Mouse (Mus musculus) hindbrain, embryonic 11.5 days (tissue): ENCODE results near the gene Abca8b. TPM values are rescaled to one million over a fixed set of nuclear protein-coding genes. Genes with fewer than 3 reads are reported as not detected.
A peak's percentile ranks its signal among the peaks of the same experiment; 100 is the strongest.

Experiments used
- ATAC-seq: fragments of 200-750 bp; cut with Nextera tagmentation; 2 replicates; pipeline ENCODE4 v1.8.0; 2017; ENCODE audit warnings: mild to moderate bottlenecking, moderate TSS enrichment, moderate library complexity; ENCODE audit not compliant: low FRiP score
- DNase-seq: peaks from one replicate; pipeline ENCODE4 v3.0.0-alpha.2; 2015; ENCODE audit warnings: low spot score
- H3K27ac ChIP-seq: fragments of 300-500 bp; sonication (generic); 2 replicates; pipeline ENCODE4 v1.5.1; 2014; ENCODE audit warnings: mild to moderate bottlenecking, low read depth, low read length
- H3K27me3 ChIP-seq: fragments of 300-500 bp; sonication (generic); 2 replicates; pipeline ENCODE4 v1.6.1; 2014; ENCODE audit warnings: mild to moderate bottlenecking, low read length, moderate library complexity, mixed read lengths; ENCODE audit not compliant: control insufficient read depth, insufficient read depth
- H3K36me3 ChIP-seq: fragments of 300-500 bp; sonication (generic); 2 replicates; pipeline ENCODE4 v1.6.1; 2014; ENCODE audit warnings: mild to moderate bottlenecking, low read length, moderate library complexity, mixed read lengths; ENCODE audit not compliant: control insufficient read depth, insufficient read depth
- H3K4me1 ChIP-seq: fragments of 300-500 bp; sonication (generic); replicated peaks from 2 replicates; pipeline ENCODE4 v1.6.1; 2014; ENCODE audit warnings: low read length, mixed read lengths; ENCODE audit not compliant: control insufficient read depth, insufficient read depth
- H3K4me2 ChIP-seq: fragments of 300-500 bp; sonication (generic); replicated peaks from 2 replicates; pipeline ENCODE4 v1.6.1; 2014; ENCODE audit warnings: mild to moderate bottlenecking, low read depth, low read length
- H3K4me3 ChIP-seq: fragments of 300-500 bp; sonication (generic); 2 replicates; pipeline ENCODE4 v1.5.1; 2014; ENCODE audit warnings: low read depth, low read length
- H3K9ac ChIP-seq: fragments of 300-500 bp; sonication (generic); 2 replicates; pipeline ENCODE4 v1.6.1; 2014; ENCODE audit warnings: low read depth, low read length
- H3K9me3 ChIP-seq: fragments of 300-500 bp; sonication (generic); 2 replicates; pipeline ENCODE4 v1.6.1; 2016; ENCODE audit warnings: low read length; ENCODE audit not compliant: control insufficient read depth
- WGBS: fragments of 180-500 bp; shearing (Covaris S2); extraction: QIAGEN DNeasy Blood & Tissue Kit; methylation state at CpG from one replicate; pipeline ENCODE4 v1.1.7; 2014; 5-methylcytosine and 5-hydroxymethylcytosine counted together
- polyA plus RNA-seq: library from polyadenylated mRNA; unstranded; fragments of >200 nt; fragmentation: Nextera tagmentation; extraction: Ambion mirVana; gene quantifications from 2 replicates; pipeline ENCODE4 v1.2.1, GENCODE M21; 2014

Abca8b gene
- polyA plus RNA-seq, result 0.64 and 0.71 TPM in 2 replicates

DNA sequence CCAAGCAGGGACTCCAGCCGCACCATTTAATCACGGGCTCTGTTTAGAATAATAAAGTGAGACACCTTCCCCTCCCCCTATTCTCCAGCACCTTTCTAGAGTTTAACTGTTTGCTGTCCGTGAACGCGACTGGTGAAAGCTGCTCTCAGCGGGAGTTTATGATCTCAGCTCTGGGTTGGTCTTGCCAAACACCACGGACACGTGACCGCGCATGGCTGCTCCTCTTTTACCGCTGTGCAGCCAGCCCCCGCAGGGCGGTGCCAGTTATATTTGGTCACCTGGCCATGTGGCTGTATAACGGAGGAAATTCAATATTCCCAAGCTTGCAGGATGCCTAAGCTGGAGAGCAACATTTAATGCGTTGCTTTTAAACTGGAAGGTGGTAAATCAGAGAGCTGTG, at the start of gene Abca8b:
Abca8b (minus strand) TSS at position 222 of the 400 bp plus-strand sequence.
- Histone ChIP-seq H3K27me3 (no peaks in the 10 kb centered on the region), H3K4me1 (no peaks in the 10 kb centered on the region), H3K4me3 (peak within 1 kb of the TSS; percentile 35), H3K9me3 (no peaks in the 10 kb centered on the region), H3K9ac (peak within 1 kb of the TSS; percentile 49), H3K27ac (no peak within 1 kb of the TSS), H3K36me3 (no peaks in the 10 kb centered on the region), H3K4me2 (peak within 1 kb of the TSS; percentile 67)
- WGBS, result under 1% methylated on average over 15 of the region's 15 CpGs
- peak; percentile 79 for DNase-seq
- ATAC-seq, result peak; percentile 93

DNA sequence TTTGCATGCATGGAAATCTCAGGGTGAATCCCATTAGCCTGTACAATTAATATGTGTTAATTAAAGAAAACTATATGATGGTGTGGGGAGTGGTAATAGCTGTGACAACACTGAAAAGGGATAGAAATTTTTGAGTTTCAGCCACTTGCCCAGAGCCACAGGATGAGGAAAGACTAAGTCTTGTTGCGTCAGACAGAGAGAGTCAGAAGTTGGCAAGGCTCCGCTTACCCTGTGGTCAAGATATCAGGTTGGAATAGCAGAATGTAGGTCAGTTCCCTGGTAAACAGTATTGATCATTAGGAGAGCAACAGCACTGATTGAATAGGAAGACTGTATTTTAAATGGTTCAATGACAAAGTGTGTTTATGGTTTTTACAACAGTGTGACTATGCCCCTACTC, 42.1 kb upstream of the Abca8b start:
- WGBS, result 95% methylated on average over 2 of the region's 2 CpGs
- no peaks in the 10 kb centered on the region for H3K27me3 ChIP-seq
- H3K9me3 ChIP-seq, result no peaks in the 10 kb centered on the region
- ATAC-seq (no peak), DNase-seq (no peak)
- H3K36me3 ChIP-seq, result no peaks in the 10 kb centered on the region
- no peaks in the 10 kb centered on the region for H3K4me1 ChIP-seq
- no peak overlapping the region for H3K27ac ChIP-seq
- no peak overlapping the region for H3K4me2 ChIP-seq
- H3K9ac ChIP-seq, result no peak overlapping the region
- no peak overlapping the region for H3K4me3 ChIP-seq

DNA sequence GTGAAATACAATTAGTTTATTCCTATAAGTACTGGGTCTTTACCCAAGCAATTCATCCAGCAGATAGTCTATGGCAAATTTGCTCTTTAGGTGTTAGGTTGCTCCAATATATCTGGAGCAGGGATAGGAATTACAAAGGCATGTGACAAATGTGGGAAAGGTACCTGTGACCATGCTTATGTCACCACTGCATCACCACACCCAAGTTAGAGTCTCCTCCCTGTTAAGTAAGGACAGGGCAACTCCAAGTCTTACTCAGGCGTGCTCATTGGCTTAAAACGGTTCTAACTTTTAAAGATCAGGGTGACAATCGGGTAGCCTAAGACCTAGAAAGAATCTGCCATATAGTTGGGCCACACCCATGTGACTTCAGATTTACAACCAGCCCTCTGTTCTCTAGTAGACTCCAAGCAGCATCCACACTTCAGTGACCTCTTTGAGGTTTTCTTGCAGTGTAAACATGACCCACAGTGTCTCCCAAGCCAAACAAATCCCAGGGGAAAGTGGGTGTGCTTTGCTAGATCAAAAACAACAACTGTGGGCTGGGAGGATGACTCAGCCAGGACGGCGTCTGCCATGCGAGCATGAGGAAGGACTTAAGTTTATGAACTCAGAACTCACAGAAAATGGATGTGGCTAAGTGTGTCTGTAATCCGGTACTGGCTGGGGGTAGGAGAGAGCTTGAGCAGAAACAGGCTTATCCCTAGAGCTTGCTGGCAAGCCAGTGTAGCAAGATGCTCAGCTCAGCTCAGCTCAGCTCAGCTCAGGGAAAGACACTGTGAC, 33.5 kb upstream of the Abca8b start:
- WGBS, result 80% methylated on average over 7 of the region's 7 CpGs

DNA sequence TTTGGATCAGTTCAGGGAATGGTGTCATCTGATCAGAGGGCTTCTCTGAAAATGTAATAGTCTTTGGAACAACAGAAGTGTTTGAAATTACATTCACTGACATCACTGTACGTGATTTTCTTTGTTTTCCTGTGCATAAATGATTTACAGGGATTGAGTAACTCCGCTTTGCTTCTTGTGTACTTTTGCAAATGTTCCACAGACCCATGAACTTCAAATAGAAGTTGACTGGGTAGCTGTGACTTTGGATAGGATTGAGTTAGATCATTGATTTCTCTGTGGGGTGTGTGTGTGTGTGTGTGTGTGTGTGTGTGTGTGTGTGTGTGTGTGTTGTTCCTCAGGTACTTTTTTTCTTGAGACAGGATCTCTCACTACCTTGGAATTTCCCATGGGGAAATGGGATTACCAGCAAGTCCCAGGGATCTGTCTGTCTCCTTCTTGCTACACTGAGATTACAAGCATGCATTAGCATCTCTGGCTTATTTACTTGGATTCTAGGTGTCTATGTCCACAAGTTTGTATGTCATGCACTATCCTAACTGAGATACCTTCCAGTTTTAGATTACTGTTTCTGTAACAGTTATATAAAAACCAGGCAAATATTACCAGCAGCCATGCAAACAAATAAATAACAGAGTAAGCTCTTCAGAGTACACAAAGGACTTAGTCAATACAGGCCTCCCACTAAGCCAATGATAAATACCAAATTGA, 15.3 kb upstream of the Abca8b start:
- H3K4me1 ChIP-seq, result no peaks in the 10 kb centered on the region
- H3K27ac ChIP-seq, result no peak overlapping the region
- 87% methylated on average over 2 of the region's 2 CpGs for WGBS
- H3K9ac ChIP-seq, result no peak overlapping the region
- no peaks in the 10 kb centered on the region for H3K9me3 ChIP-seq
- H3K4me3 ChIP-seq, result no peak overlapping the region
- no peaks in the 10 kb centered on the region for H3K27me3 ChIP-seq
- DNase-seq (no peak), ATAC-seq (no peak)
- H3K4me2 ChIP-seq, result no peak overlapping the region
- H3K36me3 ChIP-seq, result no peaks in the 10 kb centered on the region

More for the DNA sequence above, 33.5 kb upstream of the Abca8b start:
- Histone ChIP-seq H3K9me3 (no peaks in the 10 kb centered on the region), H3K9ac (no peak overlapping the region), H3K4me2 (no peak overlapping the region), H3K4me1 (no peaks in the 10 kb centered on the region), H3K27me3 (no peaks in the 10 kb centered on the region), H3K4me3 (no peak overlapping the region), H3K27ac (no peak overlapping the region), H3K36me3 (no peaks in the 10 kb centered on the region)
- no peak for ATAC-seq
- DNase-seq, result no peak

DNA sequence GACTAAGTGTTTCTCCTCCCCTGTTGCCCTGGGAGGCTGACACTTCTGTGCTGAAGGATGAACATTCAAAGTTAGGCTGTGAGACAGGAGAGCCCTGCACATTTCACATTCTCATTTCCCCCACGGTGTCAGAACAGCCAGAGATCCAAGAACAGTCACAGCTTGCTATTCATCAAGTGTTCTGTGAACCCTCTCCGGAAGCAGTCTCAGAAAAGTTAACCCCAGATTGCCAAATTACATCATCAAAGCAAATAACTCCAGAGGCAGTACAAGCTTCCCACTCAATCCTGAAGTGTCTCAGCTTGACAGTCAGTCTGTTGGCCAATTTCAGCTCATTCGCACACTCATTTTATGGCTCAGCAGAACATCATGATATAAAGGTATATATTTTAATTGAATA, 632 bp downstream of the Abca8b start:
- Histone ChIP-seq H3K4me2 (no peak overlapping the region), H3K27ac (no peak overlapping the region), H3K9me3 (no peaks in the 10 kb centered on the region), H3K9ac (no peak overlapping the region), H3K4me1 (no peaks in the 10 kb centered on the region), H3K4me3 (no peak overlapping the region), H3K36me3 (no peaks in the 10 kb centered on the region), H3K27me3 (no peaks in the 10 kb centered on the region)
- WGBS, result 16% methylated on average over 3 of the region's 3 CpGs
- DNase-seq (peak; percentile 14), ATAC-seq (peak; percentile 30; the same call in 1 of the 2 replicates)

DNA sequence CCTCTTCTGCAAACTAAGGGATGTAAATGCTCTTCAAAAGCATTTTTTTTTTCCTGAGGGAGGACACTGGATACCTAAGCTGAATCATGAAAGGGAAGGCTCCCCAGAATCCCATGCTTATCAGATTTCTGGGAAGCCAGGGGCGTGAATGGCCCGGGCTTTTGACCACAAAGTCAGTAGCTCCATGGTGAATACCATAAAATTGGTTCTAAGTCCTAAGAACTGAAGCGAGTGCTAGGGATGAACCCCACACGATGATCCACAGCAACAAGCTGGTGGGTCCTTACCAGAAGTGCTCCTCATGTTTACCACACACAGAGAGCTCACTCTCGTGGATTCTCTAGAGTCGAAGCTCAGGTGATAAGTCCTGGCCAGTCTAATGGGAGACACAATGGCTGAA, 1.6 kb downstream of the Abca8b start:
- H3K27me3 ChIP-seq, result no peaks in the 10 kb centered on the region
- no peaks in the 10 kb centered on the region for H3K36me3 ChIP-seq
- no peak for DNase-seq
- H3K27ac ChIP-seq, result no peak overlapping the region
- no peak overlapping the region for H3K9ac ChIP-seq
- no peaks in the 10 kb centered on the region for H3K9me3 ChIP-seq
- H3K4me3 ChIP-seq, result no peak overlapping the region
- no peaks in the 10 kb centered on the region for H3K4me1 ChIP-seq
- H3K4me2 ChIP-seq, result no peak overlapping the region
- no peak for ATAC-seq
- WGBS, result 58% methylated on average over 6 of the region's 6 CpGs

DNA sequence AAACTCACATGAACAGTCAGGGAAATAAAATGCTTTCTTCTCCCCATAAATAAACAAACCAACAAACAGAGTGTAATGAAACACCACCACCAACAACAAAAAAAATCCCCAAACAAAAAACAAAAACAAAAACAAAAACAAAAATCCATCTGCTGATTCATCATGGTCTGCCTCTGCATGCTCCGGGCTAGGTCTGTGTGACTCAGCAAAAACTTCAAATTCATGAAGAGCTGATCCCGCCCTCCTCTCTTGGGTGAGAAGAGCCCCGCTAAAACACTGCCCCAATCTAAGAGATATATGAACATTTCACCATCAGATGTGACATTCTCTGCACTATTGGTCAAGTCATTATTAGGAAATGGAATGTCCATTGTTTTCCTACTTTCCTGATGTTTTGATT, 4.4 kb downstream of the Abca8b start:
- DNase-seq (no peak), ATAC-seq (no peak)
- 79% methylated on average over 3 of the region's 3 CpGs for WGBS
- no peaks in the 10 kb centered on the region for H3K4me1 ChIP-seq
- no peak overlapping the region for H3K27ac ChIP-seq
- H3K9ac ChIP-seq, result no peak overlapping the region
- no peak overlapping the region for H3K4me2 ChIP-seq
- H3K36me3 ChIP-seq, result no peaks in the 10 kb centered on the region
- no peaks in the 10 kb centered on the region for H3K9me3 ChIP-seq
- no peak overlapping the region for H3K4me3 ChIP-seq
- H3K27me3 ChIP-seq, result no peaks in the 10 kb centered on the region

DNA sequence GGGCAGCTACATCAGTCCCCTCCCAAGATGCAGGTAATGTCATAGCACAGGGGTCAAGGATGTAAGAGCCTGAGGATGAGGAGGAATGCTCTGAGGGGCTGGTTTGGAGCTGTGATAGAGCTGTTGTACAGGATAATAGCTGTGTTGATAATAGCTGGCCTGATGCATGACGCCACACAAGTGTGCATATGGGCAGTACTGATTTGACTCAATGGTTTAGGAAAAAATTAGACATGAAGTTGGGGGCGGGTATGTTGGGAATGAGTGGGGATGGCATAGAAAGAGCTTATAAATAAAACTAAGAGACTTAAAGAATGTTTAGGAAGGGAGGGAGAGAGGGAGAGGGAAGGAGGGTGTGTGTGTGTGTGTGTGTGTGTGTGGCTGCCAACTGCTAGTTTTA, 5.4 kb downstream of the Abca8b start:
- Histone ChIP-seq H3K4me1 (no peaks in the 10 kb centered on the region), H3K27ac (no peak overlapping the region), H3K36me3 (no peaks in the 10 kb centered on the region), H3K27me3 (no peaks in the 10 kb centered on the region), H3K4me3 (no peak overlapping the region), H3K4me2 (no peak overlapping the region), H3K9ac (no peak overlapping the region), H3K9me3 (no peaks in the 10 kb centered on the region)
- DNase-seq, result no peak
- 86% methylated on average over 2 of the region's 2 CpGs for WGBS
- ATAC-seq, result no peak

DNA sequence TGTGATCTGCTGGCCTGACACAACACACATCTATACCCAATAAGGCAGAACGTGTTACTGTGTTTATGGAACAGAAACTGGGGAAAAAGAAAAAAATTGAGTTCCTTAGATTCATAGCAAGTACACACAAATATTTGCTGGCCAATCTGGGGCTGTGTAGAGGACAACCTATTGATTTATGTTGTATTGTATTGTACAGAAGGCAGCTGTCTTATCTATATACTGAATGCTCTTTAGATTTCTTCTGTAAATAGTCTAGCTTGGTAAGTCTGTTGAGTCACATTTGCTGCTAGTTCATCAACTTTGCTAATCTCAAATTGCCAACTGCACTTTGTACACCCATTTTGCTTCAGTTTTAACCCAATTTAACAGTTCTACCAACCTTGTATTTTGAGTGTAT, 7.5 kb downstream of the Abca8b start:
- no peak overlapping the region for H3K4me3 ChIP-seq
- no peaks in the 10 kb centered on the region for H3K4me1 ChIP-seq
- WGBS, result 61% methylated on average over 1 of the region's 1 CpGs
- no peaks in the 10 kb centered on the region for H3K36me3 ChIP-seq
- H3K9ac ChIP-seq, result no peak overlapping the region
- H3K9me3 ChIP-seq, result no peaks in the 10 kb centered on the region
- H3K4me2 ChIP-seq, result no peak overlapping the region
- DNase-seq (no peak), ATAC-seq (no peak)
- no peaks in the 10 kb centered on the region for H3K27me3 ChIP-seq
- H3K27ac ChIP-seq, result no peak overlapping the region
